Mouse (Mus musculus): ENCODE results near the gene Naip2. TPM values are rescaled to one million over a fixed set of nuclear protein-coding genes. Genes with fewer than 3 reads are reported as not detected.
"Not testable (repeated sequence)": the region's sequence is repeated elsewhere in the genome, so short reads cannot be mapped to it uniquely, and the experiment has no call there.

The Naip2 gene
- 0.84 and 1.0 TPM in 2 replicates for polyA plus RNA-seq (2012; rRNA removed)

DNA sequence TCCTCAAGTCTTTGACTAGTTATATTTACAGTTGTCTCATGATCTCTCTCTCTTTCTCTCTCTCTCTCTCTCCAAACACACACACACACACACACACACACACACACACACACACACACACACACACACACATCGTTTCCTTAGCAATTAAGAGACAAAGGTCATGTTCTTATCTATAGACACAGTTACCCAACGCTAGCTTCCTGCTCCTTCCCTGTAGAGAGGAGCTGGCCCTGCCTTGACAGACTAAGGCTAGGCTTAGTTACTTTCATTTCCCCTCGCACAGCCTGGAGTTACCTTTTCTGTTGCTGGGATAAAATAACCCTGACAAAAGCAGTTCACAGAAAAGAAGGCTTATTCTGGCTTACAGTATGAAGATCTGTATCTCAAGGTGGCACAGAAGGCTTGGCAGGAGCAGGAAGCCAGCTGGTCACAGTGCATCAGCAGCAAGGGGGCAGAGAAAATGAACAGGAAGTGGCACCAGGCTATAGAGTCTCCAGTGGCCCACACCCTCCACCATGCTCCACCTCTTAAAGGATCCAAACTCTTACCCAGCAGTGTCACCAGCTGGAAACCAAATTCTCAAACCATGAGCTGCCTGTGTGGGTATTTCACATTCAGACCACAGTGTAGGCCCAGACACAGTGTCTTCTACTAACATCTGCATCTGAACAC lies at the start of gene Naip2:
Gene Naip2, minus strand, starts transcription at position 434 of the 675 bp plus-strand sequence.
- not testable (repeated sequence) for DNase-seq (ENCODE audit: low read depth)

DNA sequence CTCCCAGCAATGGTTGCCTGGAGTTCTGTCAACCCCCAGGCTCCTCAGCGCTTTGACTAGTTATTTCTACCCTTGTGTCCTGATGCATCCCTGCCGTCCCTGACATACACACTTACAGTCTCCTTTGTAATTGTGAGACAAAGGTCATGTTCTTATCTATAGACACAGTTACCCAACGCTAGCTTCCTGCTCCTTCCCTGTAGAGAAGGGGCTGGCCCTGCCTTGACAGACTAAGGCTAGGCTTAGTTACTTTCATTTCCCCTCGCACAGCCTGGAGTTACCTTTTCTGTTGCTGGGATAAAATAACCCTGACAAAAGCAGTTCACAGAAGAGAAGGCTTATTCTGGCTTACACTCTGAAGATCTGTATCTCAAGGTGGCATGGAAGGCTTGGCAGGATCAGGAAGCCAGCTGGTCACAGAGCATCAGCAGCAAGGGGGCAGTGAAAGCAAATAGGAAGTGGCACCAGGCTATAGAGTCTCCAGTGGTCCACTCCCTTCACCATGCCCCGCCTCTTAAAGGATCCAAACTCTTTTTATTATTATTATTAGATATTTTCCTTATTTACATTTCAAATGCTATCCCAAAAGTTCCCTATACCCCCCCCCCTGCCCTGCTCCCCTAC lies 45.1 kb upstream of the Naip2 start:
- not testable (repeated sequence) for DNase-seq (ENCODE audit: low read depth)

DNA sequence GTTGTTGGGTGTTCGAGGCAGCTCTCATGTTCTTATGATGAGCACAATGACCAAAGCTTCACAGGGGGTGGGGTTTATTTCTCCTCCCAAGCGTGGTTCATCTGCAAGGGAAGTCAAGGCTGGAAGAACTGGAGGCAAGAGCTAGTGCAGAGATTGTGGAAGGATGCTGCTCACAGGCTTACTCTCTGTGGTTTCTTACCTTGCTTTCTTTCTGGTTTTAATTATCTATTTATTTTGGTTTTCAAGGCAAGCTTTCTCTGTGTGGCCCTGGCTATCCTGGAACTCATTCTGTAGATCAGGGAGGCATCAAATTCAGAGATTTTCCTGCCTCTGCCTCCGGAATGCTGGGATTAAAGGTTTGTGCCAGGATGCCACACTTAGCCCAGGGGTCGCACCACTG lies 44.3 kb upstream of the Naip2 start, which contains the start of gene Naip5:
Gene Naip5, minus strand, starts transcription at position 101 of the 400 bp plus-strand sequence.
- DNase-seq (ENCODE audit: low read depth) = not testable (repeated sequence)

- no peak for DNase-seq (ENCODE audit: low read depth)
These were observed 41.8 kb upstream of the Naip2 start for GRCm38 (mm10) chr13:100243702-100244101.

- not testable (repeated sequence) for DNase-seq (ENCODE audit: low read depth)
These were observed 11.8 kb upstream of the Naip2 start for GRCm38 (mm10) chr13:100213683-100214082.

DNA sequence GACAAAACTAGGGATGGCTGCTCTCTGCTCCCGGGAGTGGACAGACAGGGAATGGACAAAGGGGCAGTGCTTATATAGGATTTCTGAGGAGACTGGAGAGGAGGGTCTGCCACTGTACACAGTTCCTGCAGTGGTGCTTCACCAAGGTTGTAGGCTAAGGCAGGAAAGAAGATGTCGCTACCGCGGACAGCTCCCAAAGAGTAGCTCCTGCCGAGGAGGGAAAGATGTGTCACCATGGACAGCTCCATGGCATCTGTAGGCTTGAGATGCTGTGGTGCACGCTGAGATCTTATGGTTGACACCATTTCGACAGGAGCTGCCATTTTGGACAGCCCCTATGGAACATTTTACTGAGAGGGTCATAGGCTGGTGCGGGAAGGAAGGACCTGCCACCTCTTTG lies 8.6 kb upstream of the Naip2 start:
- DNase-seq (ENCODE audit: low read depth) = no peak

- no peak for DNase-seq (ENCODE audit: low read depth)
These were observed 1.4 kb upstream of the Naip2 start for GRCm38 (mm10) chr13:100203319-100203718.

GRCm38 (mm10) chr13:100200778-100201177 lies 1.1 kb downstream of the Naip2 start:
- no peak for DNase-seq (ENCODE audit: low read depth)

DNA sequence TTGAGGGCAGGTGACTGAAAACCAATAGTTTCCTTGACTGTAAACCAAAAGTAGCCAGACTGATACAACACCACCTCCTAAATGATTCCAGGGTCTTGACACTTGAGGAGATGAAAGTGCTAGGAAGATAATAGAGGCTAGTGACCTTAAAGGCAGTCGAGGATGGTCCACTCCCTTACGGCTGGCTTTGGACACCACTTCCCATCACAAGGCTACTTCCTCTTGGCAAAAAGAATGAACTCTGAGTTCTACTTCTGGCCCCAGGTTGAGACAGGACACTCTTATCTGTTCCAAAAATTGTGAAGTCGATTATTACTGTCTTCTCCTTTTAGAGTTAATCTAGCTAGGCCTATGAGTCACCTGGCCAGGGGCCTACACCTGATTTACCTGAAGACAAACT lies 6.5 kb downstream of the Naip2 start:
- DNase-seq (ENCODE audit: low read depth) = no peak

DNA sequence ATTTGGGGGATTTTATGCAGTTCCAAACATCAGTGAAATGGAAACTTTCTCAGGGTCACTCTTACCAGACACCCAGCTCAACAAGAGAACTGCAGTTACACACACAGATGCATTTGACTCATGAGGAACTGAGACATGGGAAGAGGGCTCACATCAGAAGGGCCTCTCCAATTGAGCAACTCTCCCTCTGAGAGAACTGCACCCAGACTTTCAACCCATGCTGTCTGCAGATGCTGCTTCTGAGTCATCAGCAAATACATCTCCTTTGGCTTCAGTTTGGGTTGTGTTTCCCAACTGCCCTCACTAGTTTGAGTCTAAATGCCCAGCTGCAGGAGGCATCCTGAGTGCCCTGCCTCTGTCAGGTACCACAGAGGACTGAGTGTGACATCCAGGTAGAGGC lies 18.8 kb downstream of the Naip2 start:
- DNase-seq (ENCODE audit: low read depth) = not testable (repeated sequence)

- not testable (repeated sequence) for DNase-seq (ENCODE audit: low read depth)
These were observed 27.5 kb downstream of the Naip2 start for GRCm38 (mm10) chr13:100174360-100174759.

- DNase-seq (ENCODE audit: low read depth) = not testable (repeated sequence)
These were observed 35.5 kb downstream of the Naip2 start for GRCm38 (mm10) chr13:100166378-100166777.

DNA sequence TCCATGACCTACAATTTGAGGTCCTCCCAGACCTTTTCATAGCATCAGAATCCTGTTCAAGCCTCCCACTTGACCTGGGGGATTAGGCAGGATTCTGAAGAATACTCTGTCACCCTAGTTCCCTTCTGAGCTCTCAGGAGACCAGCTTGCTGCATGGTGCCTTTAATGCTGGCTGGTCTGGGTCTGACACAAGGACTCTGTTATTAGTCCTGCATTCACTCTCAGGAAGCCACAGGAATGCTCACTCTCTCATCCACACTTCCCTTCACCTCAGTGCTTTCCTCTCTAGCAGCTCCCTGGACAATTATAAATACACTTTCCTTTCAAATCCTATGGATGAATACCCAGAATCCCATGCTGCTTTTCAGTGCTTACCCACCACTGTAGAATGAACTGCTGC lies 39.4 kb downstream of the Naip2 start:
- not testable (repeated sequence) for DNase-seq (ENCODE audit: low read depth)

DNA sequence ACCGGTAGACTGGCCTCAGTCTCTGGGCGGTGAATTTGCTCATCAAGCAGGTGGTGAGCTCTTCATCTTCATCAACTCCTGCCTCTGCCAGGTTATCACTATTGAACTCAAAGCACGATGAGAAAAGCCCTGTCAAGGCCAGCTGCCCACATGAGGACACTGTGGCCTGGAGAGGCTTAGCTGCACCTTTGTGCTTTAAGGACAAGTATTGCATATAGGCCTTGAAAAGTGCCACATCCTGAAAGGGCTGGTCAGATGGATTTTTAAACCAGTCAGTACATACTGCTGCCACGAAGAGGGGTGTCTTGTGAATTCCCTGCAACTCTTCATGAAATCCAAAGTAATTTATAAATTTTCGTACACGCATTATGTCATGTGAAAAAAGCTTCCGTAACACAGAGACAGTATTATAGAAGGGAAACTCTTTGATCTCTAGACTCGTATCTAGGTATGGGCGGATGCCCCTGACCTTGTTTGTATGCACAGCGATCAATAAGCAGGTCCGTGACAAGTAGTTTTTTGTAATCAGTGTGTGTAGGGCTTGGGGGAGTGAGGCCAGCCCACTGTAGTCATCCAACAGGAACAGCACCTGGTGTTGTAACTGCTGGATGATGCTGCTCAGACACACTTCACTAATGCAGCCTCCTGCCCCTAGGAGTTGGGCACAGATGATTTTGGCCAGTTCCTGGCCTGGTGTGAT lies 40.6 kb downstream of the Naip2 start:
- not testable (repeated sequence) for DNase-seq (ENCODE audit: low read depth)

GRCm38 (mm10) chr13:100156624-100157023 lies 45.3 kb downstream of the Naip2 start:
- DNase-seq (ENCODE audit: low read depth) = no peak

GRCm38 (mm10) chr13:100152659-100153058 lies 49.2 kb downstream of the Naip2 start:
- peak; percentile 62 for DNase-seq (ENCODE audit: low read depth)

DNA sequence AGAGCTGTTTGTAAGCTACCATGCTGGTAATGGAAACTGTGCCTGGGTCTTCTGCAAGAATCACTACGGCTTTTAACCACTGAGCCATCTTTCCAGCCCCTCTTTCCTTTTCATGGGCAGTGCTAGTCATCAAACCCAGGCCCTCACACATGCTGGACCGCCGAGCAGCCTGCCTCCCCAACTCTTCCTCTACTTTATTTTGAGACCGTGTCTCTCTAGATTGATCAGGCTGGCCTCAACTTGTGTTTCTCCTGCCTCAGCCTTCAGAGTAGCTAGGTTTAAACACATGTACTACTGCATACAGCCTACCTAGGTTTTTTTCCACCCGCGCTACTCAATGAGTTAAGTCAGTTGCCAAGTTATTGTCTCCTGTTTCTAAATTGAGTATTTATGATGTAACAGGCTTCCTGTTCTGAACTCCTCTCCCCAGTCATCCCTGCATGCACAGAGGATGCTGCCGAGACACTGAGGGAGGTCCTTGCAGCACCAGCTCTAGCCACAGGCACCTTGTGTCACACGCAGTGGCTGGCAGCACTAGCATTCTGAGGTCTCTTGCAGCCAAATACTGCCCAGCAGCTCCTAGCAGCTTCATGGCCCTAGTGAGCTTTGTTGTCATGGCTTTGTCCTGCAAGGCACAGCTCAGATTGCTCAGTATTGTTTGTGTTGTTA lies 60.1 kb downstream of the Naip2 start:
- DNase-seq (ENCODE audit: low read depth) = no peak

- DNase-seq (ENCODE audit: low read depth) = no peak
These were observed 76.6 kb downstream of the Naip2 start for GRCm38 (mm10) chr13:100125258-100125643.

- no peak for DNase-seq (ENCODE audit: low read depth)
These were observed 77.3 kb downstream of the Naip2 start, which contains the start of gene Smn1 for GRCm38 (mm10) chr13:100124423-100125257. Gene Smn1, plus strand, starts transcription at chr13:100124852.

- no peak for DNase-seq (ENCODE audit: low read depth)
These were observed 77.9 kb downstream of the Naip2 start for GRCm38 (mm10) chr13:100123970-100124369.
